Mouse (Mus musculus): ENCODE measurements around the gene Agps. TPM values are rescaled to one million over a fixed set of nuclear protein-coding genes. Genes with fewer than 3 reads are reported as not detected.
"Not testable (repeated sequence)": the region's sequence is repeated elsewhere in the genome, so short reads cannot be mapped to it uniquely, and the experiment has no call there.

Agps gene
- total RNA-seq, 2 experiments from 2014 or later: 42.9 to 45.0 TPM

- no peak for DNase-seq (ENCODE audit: low spot score in 2 of 2)
- intact Hi-C loops (cut with DNase I): no loop called here
Measured at GRCm38 (mm10) chr2:75915040-75915439, 83.1 kb downstream of the Agps start.

- no peak for DNase-seq (ENCODE audit: low spot score in 2 of 2)
- intact Hi-C loops (cut with DNase I): no loop called here
Measured at GRCm38 (mm10) chr2:75923807-75924340, 91.9 kb downstream of the Agps start.

- intact Hi-C loops (cut with DNase I): no loop called here
- no peak for DNase-seq (ENCODE audit: low spot score in 2 of 2)
Measured at GRCm38 (mm10) chr2:75926061-75926460, 94.1 kb downstream of the Agps start.

GRCm38 (mm10) chr2:75928011-75928410, 96.0 kb downstream of the Agps start:
- peak in 1 of 2 experiments; percentile 61 for DNase-seq (ENCODE audit: low spot score in 2 of 2)
- intact Hi-C loops (cut with DNase I): no loop called here

GRCm38 (mm10) chr2:75929141-75929540, 97.2 kb downstream of the Agps start:
- no peak for DNase-seq (ENCODE audit: low spot score in 2 of 2)
- intact Hi-C loops (cut with DNase I): no loop called here

GRCm38 (mm10) chr2:75929786-75930444, 97.9 kb downstream of the Agps start:
- intact Hi-C loops (cut with DNase I): no loop called here
- DNase-seq (ENCODE audit: low spot score in 2 of 2): no peak

GRCm38 (mm10) chr2:75930941-75931340, 99.0 kb downstream of the Agps start:
- peak in 1 of 2 experiments; percentile 79 for DNase-seq (ENCODE audit: low spot score in 2 of 2)
- intact Hi-C loops (cut with DNase I): no loop called here

- intact Hi-C loops (cut with DNase I): no loop called here
- DNase-seq (ENCODE audit: low spot score in 2 of 2): no peak
Measured at GRCm38 (mm10) chr2:75933541-75933940, 101.6 kb downstream of the Agps start.

- intact Hi-C loops (cut with DNase I); DNase-seq (ENCODE audit: low spot score in 2 of 2): not testable (repeated sequence)
Measured at GRCm38 (mm10) chr2:75936685-75937084, 104.7 kb downstream of the Agps start.

- DNase-seq (ENCODE audit: low spot score in 2 of 2); intact Hi-C loops (cut with DNase I): not testable (repeated sequence)
Measured at GRCm38 (mm10) chr2:75937520-75938116, 105.6 kb downstream of the Agps start.

GRCm38 (mm10) chr2:75938117-75939063, 106.4 kb downstream of the Agps start, which contains the start of gene Ttc30b:
Gene Ttc30b, minus strand, starts transcription at chr2:75938585.
- peak; percentile 85 to 87 for DNase-seq (ENCODE audit: low spot score in 2 of 2)
- intact Hi-C loops (cut with DNase I): no loop called here

- no peak for DNase-seq (ENCODE audit: low spot score in 2 of 2)
- intact Hi-C loops (cut with DNase I): no loop called here
Measured at GRCm38 (mm10) chr2:75950685-75951084, 118.7 kb downstream of the Agps start.

- DNase-seq (ENCODE audit: low spot score in 2 of 2): no peak
- intact Hi-C loops (cut with DNase I): no loop called here
Measured at GRCm38 (mm10) chr2:75953320-75953719, 121.3 kb downstream of the Agps start.

- intact Hi-C loops (cut with DNase I): no loop called here
- DNase-seq (ENCODE audit: low spot score in 2 of 2): no peak
Measured at GRCm38 (mm10) chr2:75955709-75956108, 123.7 kb downstream of the Agps start.

GRCm38 (mm10) chr2:75959183-75959849, 127.3 kb downstream of the Agps start:
- DNase-seq (ENCODE audit: low spot score in 2 of 2): no peak
- intact Hi-C loops (cut with DNase I): no loop called here

- DNase-seq (ENCODE audit: low spot score in 2 of 2): peak in 1 of 2 experiments; percentile 9
Measured at GRCm38 (mm10) chr2:75959850-75960365, 127.9 kb downstream of the Agps start.

GRCm38 (mm10) chr2:75960366-75961330, 128.7 kb downstream of the Agps start:
- DNase-seq (ENCODE audit: low spot score in 2 of 2): peak in 1 of 2 experiments; percentile 73
- intact Hi-C loops (cut with DNase I): loop anchor here (5.0 kb wide), 1 partner anchor 163 kb away; no protein-coding TSS in a partner anchor

More at GRCm38 (mm10) chr2:75959850-75960365, 127.9 kb downstream of the Agps start:
- intact Hi-C loops (cut with DNase I): loop anchor here (5.0 kb wide), 1 partner anchor 163 kb away; no protein-coding TSS in a partner anchor
